Mouse (Mus musculus): ENCODE results near the gene Pygl.

GRCm38 (mm10) chr12:70280930-70281329 lies 49.6 kb upstream of the Pygl start:
- TF ChIP-seq POLR2A (IDR thresholded peaks at IDR 0.05; ENCODE audit: insufficient read depth, low read length) = no peak
- TF ChIP-seq EP300 (IDR thresholded peaks at IDR 0.05; ENCODE audit: insufficient read depth, low read depth, low read length) = no peak
- no peak for TF ChIP-seq CTCF (IDR thresholded peaks at IDR 0.05; ENCODE audit: low read depth, low read length)
